Mouse (Mus musculus) erythroblast, embryonic 14.5 days (primary cell): ENCODE data around the gene Prss33.

Experiments used
- GATA1 ChIP-seq: IDR thresholded peaks from 2 replicates; pipeline ENCODE4 v1.6.1; 2012; ENCODE audit warnings: low read length, inconsistent platforms, mixed read lengths
- TAL1 ChIP-seq: IDR thresholded peaks from 3 replicates; pipeline ENCODE4 v1.6.1; 2012; ENCODE audit warnings: low read length, inconsistent platforms, mixed read lengths

DNA sequence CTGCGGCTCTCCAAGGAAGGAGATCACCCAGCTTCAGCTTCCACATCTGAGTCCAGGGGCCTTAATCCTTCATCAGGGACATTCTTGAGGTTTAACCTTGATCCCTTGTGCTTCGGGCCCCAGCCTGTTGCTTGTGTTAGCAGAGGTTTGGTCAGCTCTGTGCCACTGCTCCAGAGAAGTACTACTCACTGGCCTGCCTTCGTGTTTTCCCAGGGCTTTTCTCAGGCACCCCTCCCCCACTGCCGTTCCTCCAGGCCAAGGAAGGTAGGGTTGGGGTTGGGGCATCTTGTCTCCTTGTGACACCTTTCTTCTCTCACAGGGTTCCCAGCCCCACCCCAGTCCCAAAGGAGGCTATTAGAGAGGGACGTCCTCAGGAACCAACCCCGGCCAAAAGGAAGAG lies 13.8 kb downstream of the Prss33 start:
- TF ChIP-seq GATA1 (no peak), TAL1 (no peak)
